Mouse (Mus musculus) embryo, embryonic 9.5 days (tissue): ENCODE measurements at regions not wholly inside any gene's neighbourhood (a gene's known extent, or its start where the extent isn't known, plus 50 kb on each side); places are given as distances from the start of the nearest gene placed in this dataset.
A peak's percentile ranks its signal among the peaks of the same experiment; 100 is the strongest.

Experiments
- DNase-seq: peaks from one replicate; pipeline ENCODE4 v3.0.0-alpha.2; 2017; ENCODE audit errors: extremely low spot score

DNA sequence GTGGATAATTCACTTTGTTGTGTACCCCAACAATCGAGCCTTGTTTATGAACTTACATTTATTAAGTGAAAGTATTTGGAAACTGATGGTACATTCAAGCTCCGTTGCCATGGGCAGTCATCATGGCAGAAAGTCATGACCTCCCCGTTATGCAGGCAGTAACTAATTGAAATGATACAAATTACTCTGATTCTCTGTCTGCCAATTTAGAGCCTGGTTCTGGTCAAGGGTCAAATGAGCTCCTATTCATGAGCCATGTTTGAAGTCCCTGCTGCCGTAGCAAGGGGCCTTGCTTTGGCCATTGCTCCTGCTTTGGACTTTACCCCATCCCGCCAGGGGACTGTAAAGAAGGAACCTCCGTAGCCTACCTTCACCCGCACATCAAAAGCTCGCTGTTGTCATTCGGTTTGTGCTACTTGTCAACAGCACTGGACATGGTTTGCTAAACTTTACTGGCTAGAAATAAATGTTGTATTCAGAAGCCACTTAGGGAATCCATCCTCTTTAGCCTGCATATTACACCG lies 152.8 kb upstream of the Foxd3 start:
- DNase-seq = peak; percentile 32

DNA sequence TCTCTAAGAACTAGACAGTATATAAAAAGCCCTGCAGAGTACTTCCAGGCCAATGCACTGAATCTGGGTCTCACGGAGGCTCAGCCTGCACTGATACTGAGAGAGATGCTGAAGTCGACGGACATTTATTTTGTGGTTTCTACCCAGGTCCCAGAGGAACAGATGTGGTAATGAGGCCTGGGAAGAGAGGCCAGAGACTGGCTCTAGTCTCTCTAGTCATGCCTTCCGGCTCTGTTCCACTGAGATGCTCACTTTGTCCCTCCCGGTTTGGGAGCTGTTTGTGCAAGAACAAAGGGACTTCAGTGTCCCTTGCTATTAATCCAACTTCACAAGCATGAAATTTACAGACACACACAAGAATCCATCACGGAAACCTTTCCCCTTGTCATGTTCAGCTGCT lies 144.1 kb upstream of the Foxd3 start:
- DNase-seq = no peak

DNA sequence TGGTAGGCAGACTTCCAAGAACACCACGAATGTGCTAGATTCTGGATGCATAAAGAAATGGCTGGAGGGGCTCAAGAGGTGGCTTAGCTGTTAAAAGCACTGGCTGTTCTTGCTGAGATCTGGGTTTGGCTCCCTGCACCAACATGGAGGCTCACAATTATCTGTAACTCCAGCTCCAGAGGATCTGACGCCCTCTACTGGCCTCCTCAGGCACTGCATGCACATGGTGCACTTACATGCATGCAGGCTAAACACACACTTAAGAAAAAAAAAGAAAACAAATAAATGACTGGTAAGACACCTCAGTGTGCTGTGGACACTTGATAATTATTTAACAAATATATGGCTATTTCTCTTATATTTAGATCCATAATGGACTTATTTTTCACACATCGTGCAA lies 139.2 kb upstream of the Foxd3 start:
- DNase-seq = no peak

DNA sequence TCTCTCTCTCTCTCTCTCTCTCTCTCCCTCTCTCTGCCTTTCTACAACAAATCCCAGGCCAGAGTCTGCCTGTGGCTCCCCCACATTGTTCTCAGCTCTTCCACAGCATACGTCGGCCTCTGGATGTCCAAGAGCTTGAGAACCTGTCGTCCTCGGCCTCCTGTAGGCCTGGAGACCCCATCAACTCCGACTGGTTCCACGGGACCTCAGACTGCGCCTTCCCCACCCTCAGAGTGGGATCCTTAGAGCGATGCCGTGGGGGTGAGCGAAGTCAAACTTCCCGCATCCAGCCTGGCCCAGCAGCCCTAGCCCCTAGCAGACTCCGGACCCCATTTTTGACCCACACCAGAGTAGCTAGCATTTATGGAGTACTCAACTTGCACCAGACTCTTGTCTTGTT lies 128.7 kb upstream of the Foxd3 start:
- no peak for DNase-seq

- DNase-seq = no peak
These were observed 112.1 kb upstream of the Foxd3 start for GRCm38 (mm10) chr4:99544014-99544413.

GRCm38 (mm10) chr4:99545742-99546141 lies 110.4 kb upstream of the Foxd3 start:
- DNase-seq = no peak

DNA sequence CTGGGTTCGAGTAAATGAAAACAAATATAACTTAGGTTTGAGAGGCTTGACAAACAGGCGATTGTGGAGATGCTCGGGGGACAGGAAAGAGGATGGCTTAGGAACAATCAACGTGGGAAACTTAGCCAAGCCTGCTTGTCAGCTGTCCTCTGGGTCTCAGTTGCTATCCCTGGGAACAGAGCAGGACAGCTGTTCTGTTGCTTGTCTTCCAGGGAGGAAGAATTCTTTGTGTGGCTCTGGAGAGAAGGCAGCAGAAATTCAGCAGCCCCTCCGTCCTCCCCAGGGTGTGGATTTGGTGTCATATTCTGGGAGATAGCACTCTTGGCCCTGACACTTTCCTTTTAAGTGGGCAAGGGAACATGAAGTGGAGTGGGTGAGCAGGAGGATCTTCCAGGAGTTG lies 98.1 kb upstream of the Foxd3 start:
- DNase-seq = no peak

DNA sequence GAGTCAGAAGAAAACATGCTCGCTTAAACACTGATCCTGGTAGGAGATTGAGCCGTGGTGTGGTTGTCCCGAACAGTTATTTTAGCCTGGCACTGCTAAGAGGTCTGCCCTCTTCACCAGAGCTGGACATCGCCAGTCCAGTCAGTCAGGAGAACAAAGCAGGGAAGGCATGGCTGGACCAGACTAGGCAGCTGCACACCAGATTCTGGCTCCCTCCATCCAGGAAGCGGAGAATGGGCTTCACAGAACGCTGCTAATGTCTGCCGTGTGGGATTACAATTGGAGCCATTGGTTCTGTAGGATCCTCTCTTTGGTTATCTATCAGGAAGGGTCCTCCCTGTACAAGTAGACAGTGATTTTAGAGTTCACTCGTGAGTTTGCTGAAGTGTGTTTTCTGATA lies 95.5 kb upstream of the Foxd3 start:
- no peak for DNase-seq

DNA sequence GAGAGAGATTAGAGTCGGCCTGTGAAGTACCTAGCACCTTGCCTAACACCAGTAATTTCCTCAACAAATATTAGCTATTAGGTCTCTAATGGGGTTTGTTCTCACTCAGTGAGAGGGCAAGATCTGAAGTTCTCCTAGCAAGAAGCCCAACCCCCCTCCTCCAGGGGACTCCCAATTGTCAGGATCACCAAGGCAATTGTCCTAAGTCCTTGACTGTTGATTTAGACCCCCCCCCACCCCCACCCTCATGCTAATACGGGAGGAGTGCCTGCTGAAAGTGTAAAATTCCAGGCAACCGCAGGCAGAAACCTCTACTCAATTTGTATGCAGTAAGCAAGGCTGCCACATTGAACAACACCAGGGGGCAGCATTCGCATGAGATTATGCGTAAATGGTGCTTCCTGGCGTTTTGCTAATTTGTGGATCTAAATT lies 94.6 kb upstream of the Foxd3 start:
- DNase-seq = peak; percentile 17

DNA sequence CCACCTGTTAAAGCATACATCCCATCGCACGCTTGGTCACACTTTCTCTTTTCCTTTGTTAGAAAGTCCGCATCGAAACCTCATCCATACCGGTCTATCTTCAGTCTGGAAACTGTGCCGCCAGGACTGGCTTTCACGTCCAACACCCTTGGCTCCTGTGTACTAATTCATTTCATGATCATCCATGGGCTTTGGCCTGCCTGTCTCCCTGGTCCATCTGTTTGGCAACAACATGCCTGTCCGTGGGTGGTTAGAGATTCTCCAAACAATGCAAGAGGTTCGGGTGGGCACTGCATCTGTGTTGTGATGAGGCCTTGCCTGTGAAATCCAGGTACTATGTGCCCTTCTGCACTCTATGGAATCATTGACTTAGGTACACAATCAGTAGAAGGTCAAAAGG lies 90.7 kb upstream of the Foxd3 start:
- DNase-seq = no peak

- peak; percentile 54 for DNase-seq
These were observed 83.1 kb upstream of the Foxd3 start for GRCm38 (mm10) chr4:99572841-99573642.

DNA sequence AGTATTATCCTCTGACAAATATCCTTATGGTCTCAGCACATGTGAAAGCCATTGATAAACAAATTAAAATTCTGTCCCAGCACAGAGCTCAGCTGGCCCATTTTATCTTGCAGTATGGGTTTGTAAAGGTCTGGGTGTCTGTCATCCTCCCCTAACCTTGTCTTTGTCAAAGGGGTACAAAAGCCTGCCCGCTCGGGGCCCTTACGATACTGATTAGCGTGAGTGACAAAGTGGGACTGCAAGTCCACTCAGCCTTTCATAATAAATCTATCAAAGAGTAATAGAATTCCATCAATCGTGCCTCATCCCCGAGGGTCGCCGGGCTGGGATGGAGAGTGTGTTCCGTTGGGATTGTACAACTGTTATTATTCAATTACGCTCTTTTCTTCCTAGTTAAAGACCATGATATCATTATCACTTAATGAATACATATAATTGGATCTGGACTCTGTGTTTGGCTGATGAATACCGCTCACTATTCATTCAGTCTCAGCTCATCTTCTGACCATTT lies 82.0 kb upstream of the Foxd3 start:
- peak; percentile 21 for DNase-seq

GRCm38 (mm10) chr4:99574984-99575383 lies 81.1 kb upstream of the Foxd3 start:
- DNase-seq = no peak

DNA sequence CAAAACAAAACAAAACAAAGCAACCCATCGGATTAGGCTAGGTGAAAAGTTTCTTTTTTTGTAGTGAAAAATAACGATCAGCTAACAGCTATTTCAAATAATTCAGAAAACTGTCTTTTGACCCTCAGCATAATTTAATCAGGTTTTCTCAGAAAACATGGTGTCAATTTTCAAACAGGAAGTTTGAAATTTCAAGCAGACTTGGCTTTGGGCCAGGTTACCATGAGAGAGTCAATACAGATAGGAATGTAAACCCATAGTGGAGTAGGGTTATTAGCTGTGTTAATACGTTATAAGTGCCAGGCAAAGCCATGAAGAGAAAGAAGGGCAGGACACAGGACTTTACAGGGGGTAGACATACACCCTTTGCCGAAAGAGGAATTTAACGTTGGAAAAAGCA lies 58.3 kb upstream of the Foxd3 start:
- no peak for DNase-seq

- peak; percentile 17 for DNase-seq
These were observed 55.4 kb upstream of the Foxd3 start for GRCm38 (mm10) chr4:99600741-99601140.

GRCm38 (mm10) chr4:99601463-99601862 lies 54.6 kb upstream of the Foxd3 start:
- no peak for DNase-seq
